ENCODE assay signal across 26 mouse cellular contexts in the genomic region with DNA sequence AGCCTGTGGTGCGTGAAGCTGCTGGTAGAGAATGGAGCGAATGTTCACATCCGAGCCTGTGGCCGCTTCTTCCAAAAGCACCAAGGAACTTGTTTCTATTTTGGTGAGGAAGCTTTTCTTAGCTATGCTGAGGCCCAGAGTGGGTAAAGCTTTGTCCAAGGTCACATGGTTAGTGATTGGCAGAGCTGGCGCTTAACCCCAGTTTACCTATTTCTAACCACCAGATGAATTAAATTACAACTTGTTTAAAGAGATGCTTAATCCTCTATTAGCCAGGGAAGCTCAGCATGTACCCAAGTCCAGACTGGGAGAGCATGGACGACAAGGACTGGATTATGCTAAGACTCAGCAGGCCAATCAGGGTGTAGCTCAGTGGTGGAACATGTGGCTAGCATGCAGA. TPM values are rescaled to one million over a fixed set of nuclear protein-coding genes. Genes with fewer than 3 reads are reported as not detected.
A peak's percentile ranks its signal among the peaks of the same experiment; 100 is the strongest.
DNase-seq lines count a peak whose midpoint lies in the region; ATAC-seq and TF ChIP-seq lines count a peak whose summit lies in the region.
"Had no signal": no experiment of that assay in that cellular context is flagged by ENCODE, and none has a peak within 500 bp of the region (broad histone marks: within the 10 kb centered on the region; RNA-seq: fewer than 3 reads in every experiment).

No protein-coding gene starts in this region.

- no peak for ATAC-seq in heart, embryonic 12.5 days (ENCODE audit: insufficient number of reproducible peaks, low FRiP score)
- ATAC-seq: forebrain, embryonic 14.5 days; intestine, embryonic 16.5 days; midbrain, embryonic 15.5 days had no signal

- 0 out of 2 replicates have a peak, but pooled peaks cover 4% of the 10 kb centered on the region for H3K4me1 ChIP-seq in heart, embryonic 12.5 days (replicated peaks)
- peaks cover 3% of the 10 kb centered on the region; the same call in 1 of the 2 replicates for H3K4me1 ChIP-seq in kidney, adult 2 months (ENCODE audit: control insufficient read depth, insufficient read depth, low read length)
- peaks cover 0 to 2% of the 10 kb centered on the region in 2 experiments; a peak in 1 of 4 replicates for H3K4me1 ChIP-seq in ES-E14 (ENCODE audit: control insufficient read depth in 2 of 2, insufficient read depth in 2 of 2, low read length in 2 of 2, poor library complexity in 1 of 2)
- H3K4me1 ChIP-seq: embryonic facial prominence, embryonic 12.5 days; hindbrain, embryonic 13.5 days; limb, embryonic 12.5 days; lung, embryonic 15.5 days; midbrain, embryonic 15.5 days; neural tube, embryonic 15.5 days had no signal

- in situ Hi-C loops in ES-E14 (cut with MboI; ENCODE audit: low sequenced_read_pairs in 2 of 2, unreplicated experiment in 2 of 2), result no loop called here

- no peak for TF ChIP-seq CTCF in kidney, adult 2 months (conservative IDR thresholded peaks at IDR 0.05; ENCODE audit: insufficient read depth, insufficient read length, low read depth, low read length)

- no peak overlapping the region for H3K4me3 ChIP-seq in heart, embryonic 12.5 days
- H3K4me3 ChIP-seq in kidney, adult 2 months (ENCODE audit: insufficient read depth, low read depth, low read length), result no peak overlapping the region
- no peak overlapping the region for H3K4me3 ChIP-seq in ES-E14 (ENCODE audit: insufficient read depth in 1 of 2, low read depth in 1 of 2, low read length in 2 of 2, poor library complexity in 1 of 2, severe bottlenecking in 1 of 2)
- H3K4me3 ChIP-seq: embryonic facial prominence, embryonic 12.5 days; hindbrain, embryonic 13.5 days; kidney, embryonic 15.5 days; left cerebral cortex, adult 2 months; limb, embryonic 12.5 days; lung, embryonic 15.5 days; midbrain, embryonic 10.5 days; midbrain, embryonic 15.5 days; neural tube, embryonic 15.5 days had no signal

- peak; percentile 24 for DNase-seq in gastrocnemius, adult 18-20 months (ENCODE audit: low spot score)
- no peak for DNase-seq in gastrocnemius, adult 8-10 months (ENCODE audit: low spot score in 2 of 2)
- no peak for DNase-seq in heart, postnatal 14 days
- peak; percentile 53 for DNase-seq in kidney, adult 2 months
- no peak for DNase-seq in kidney, postnatal 14 days
- no peak for DNase-seq in ES-E14 (ENCODE audit: low read depth, low spot score)
- DNase-seq: adrenal gland, postnatal 14 days; cerebellum, adult 11 months; cerebellum, adult 9-10 months; embryo, embryonic 11 days; gastrocnemius, postnatal 14 days; retina, postnatal 1 day; right cerebral cortex, postnatal 14 days; thymus, postnatal 4 days had no signal

- intact Hi-C loops in heart, postnatal 14 days (cut with DNase I), result no loop called here

- WGBS in heart, embryonic 12.5 days, result 62% methylated on average over 6 of the region's 6 CpGs
- WGBS in kidney, adult 2 months, result 49% methylated on average over 6 of the region's 6 CpGs

- no peak for TF ChIP-seq POLR2A in kidney, adult 2 months (IDR thresholded peaks at IDR 0.05; ENCODE audit: low read depth, low read length)

- H3K27me3 ChIP-seq in heart, embryonic 12.5 days (replicated peaks), result no peaks in the 10 kb centered on the region
- H3K27me3 ChIP-seq in kidney, adult 2 months (replicated peaks; ENCODE audit: control insufficient read depth, insufficient read depth, low read length), result no peaks in the 10 kb centered on the region
- H3K27me3 ChIP-seq: embryonic facial prominence, embryonic 12.5 days; kidney, embryonic 15.5 days; limb, embryonic 12.5 days; lung, embryonic 15.5 days; midbrain, embryonic 15.5 days; neural tube, embryonic 15.5 days had no signal

- no peak overlapping the region; the same call in 1 of the 2 replicates for H3K27ac ChIP-seq in heart, embryonic 12.5 days (ENCODE audit: poor library complexity, severe bottlenecking)
- H3K27ac ChIP-seq in kidney, adult 2 months (ENCODE audit: insufficient read depth, low read depth, low read length), result peak overlapping the region; percentile 47; the same call in 1 of the 2 replicates
- H3K27ac ChIP-seq in ES-E14 (ENCODE audit: insufficient read depth, low read depth, low read length, poor library complexity, severe bottlenecking), result no peak overlapping the region
- H3K27ac ChIP-seq: embryonic facial prominence, embryonic 12.5 days; hindbrain, embryonic 13.5 days; kidney, embryonic 15.5 days; left cerebral cortex, adult 2 months; limb, embryonic 12.5 days; lung, embryonic 15.5 days; midbrain, embryonic 10.5 days; midbrain, embryonic 15.5 days; neural tube, embryonic 15.5 days had no signal

- H3K4me2 ChIP-seq in heart, embryonic 12.5 days, result peak overlapping the region; percentile 44
- H3K4me2 ChIP-seq: embryonic facial prominence, embryonic 12.5 days; hindbrain, embryonic 13.5 days; kidney, embryonic 15.5 days; limb, embryonic 12.5 days; lung, embryonic 15.5 days; midbrain, embryonic 15.5 days; neural tube, embryonic 15.5 days had no signal

- no peak overlapping the region for H3K9ac ChIP-seq in heart, embryonic 12.5 days
- H3K9ac ChIP-seq in ES-E14 (ENCODE audit: insufficient read depth, low read depth, low read length, poor library complexity, severe bottlenecking), result 0 out of 2 replicates have a peak overlapping the region, but pooled peaks have one; percentile 13
- H3K9ac ChIP-seq: embryonic facial prominence, embryonic 12.5 days; hindbrain, embryonic 13.5 days; kidney, embryonic 15.5 days; limb, embryonic 12.5 days; lung, embryonic 15.5 days; midbrain, embryonic 15.5 days; neural tube, embryonic 15.5 days had no signal

- H3K36me3 ChIP-seq in heart, embryonic 12.5 days, result no peaks in the 10 kb centered on the region
- H3K36me3 ChIP-seq in kidney, adult 2 months (ENCODE audit: control insufficient read depth, insufficient read depth, low read length), result no peaks in the 10 kb centered on the region
- H3K36me3 ChIP-seq in ES-E14 (ENCODE audit: control insufficient read depth, insufficient read depth, low read length, poor library complexity, severe bottlenecking), result no peaks in the 10 kb centered on the region
- H3K36me3 ChIP-seq: embryonic facial prominence, embryonic 12.5 days; kidney, embryonic 15.5 days; limb, embryonic 12.5 days; lung, embryonic 15.5 days; midbrain, embryonic 10.5 days had no signal

- H3K9me3 ChIP-seq in heart, embryonic 12.5 days (replicated peaks), result no peaks in the 10 kb centered on the region
- H3K9me3 ChIP-seq in ES-E14 (ENCODE audit: control insufficient read depth, insufficient read depth, low read depth, low read length), result no peaks in the 10 kb centered on the region
- H3K9me3 ChIP-seq: embryonic facial prominence, embryonic 12.5 days; hindbrain, embryonic 13.5 days; kidney, embryonic 15.5 days; limb, embryonic 12.5 days; lung, embryonic 15.5 days; midbrain, embryonic 10.5 days; midbrain, embryonic 15.5 days; neural tube, embryonic 15.5 days had no signal

TF ChIP-seq in ES-E14, 5 proteins besides CTCF, POLR2A, EP300 and RAD21:
- TF ChIP-seq ZC3H11A (IDR thresholded peaks at IDR 0.05; ENCODE audit: borderline replicate concordance, low read depth, low read length) (no peak), ZNF384 (IDR thresholded peaks at IDR 0.05; ENCODE audit: low read depth, low read length) (no peak)

RNA-seq across cellular contexts. Expression of gene Trpv2, which starts 8.7 kb away (rescaled TPM):
- total RNA-seq in gastrocnemius, adult 18-20 months (2021), result 1 to 10 TPM in 1 of 2 experiments, under 1 TPM in 1; 0.87 to 2.1 TPM
- 1 to 10 TPM in 2 of 4 experiments, under 1 TPM in 2; 0.46 to 1.3 (median 0.95) TPM for total RNA-seq in gastrocnemius, adult 8-10 months (2022)
- 4.3 and 4.6 TPM in 2 replicates for polyA plus RNA-seq in heart, embryonic 12.5 days (2016; fragmentation: Nextera tagmentation; extraction: Ambion mirVana)
- 1 to 10 TPM; 3.4 to 4.5 TPM for total RNA-seq in heart, postnatal 14 days (2021)
- 2.6 and 4.1 TPM in 2 replicates for polyA plus RNA-seq in kidney, adult 2 months (2012; rRNA removed)
- total RNA-seq in ES-E14 (2012; rRNA removed), result 9.8 and 13.4 TPM in 2 replicates

RNA-seq across cellular contexts. Expression of gene Ubb, which starts 32.1 kb away (rescaled TPM):
- total RNA-seq in gastrocnemius, adult 18-20 months (2021), result 100 to 1,000 TPM; 919 to 954 TPM
- total RNA-seq in gastrocnemius, adult 8-10 months (2022), result 100 to 1,000 TPM; 864 to 966 (median 933) TPM
- polyA plus RNA-seq in heart, embryonic 12.5 days (2016; fragmentation: Nextera tagmentation; extraction: Ambion mirVana), result 2,594 and 2,627 TPM in 2 replicates
- total RNA-seq in heart, postnatal 14 days (2021), result 100 to 1,000 TPM; 658 to 665 TPM
- polyA plus RNA-seq in kidney, adult 2 months (2012; rRNA removed), result 1,891 and 2,089 TPM in 2 replicates
- 1,350 and 1,664 TPM in 2 replicates for total RNA-seq in ES-E14 (2012; rRNA removed)

RNA-seq across cellular contexts. Expression of gene Cenpv, which starts 44.0 kb away (rescaled TPM):
- total RNA-seq in gastrocnemius, adult 18-20 months (2021), result 10 to 100 TPM; 16.5 to 19.5 TPM
- total RNA-seq in gastrocnemius, adult 8-10 months (2022), result 10 to 100 TPM; 14.0 to 21.6 (median 17.8) TPM
- 19.7 and 22.1 TPM in 2 replicates for polyA plus RNA-seq in heart, embryonic 12.5 days (2016; fragmentation: Nextera tagmentation; extraction: Ambion mirVana)
- 10 to 100 TPM; 16.8 to 20.0 TPM for total RNA-seq in heart, postnatal 14 days (2021)
- 34.4 and 41.7 TPM in 2 replicates for polyA plus RNA-seq in kidney, adult 2 months (2012; rRNA removed)
- total RNA-seq in ES-E14 (2012; rRNA removed), result 66.5 and 68.0 TPM in 2 replicates

Comparison
In these comparisons a context has a peak if more than half of its experiments do, and no peak if none do; other contexts are left out.
1. DNase-seq: peak in gastrocnemius, adult 18-20 months (single experiment) and kidney, adult 2 months (single experiment); none in gastrocnemius, adult 8-10 months (0 of 2), heart, postnatal 14 days (0 of 2), kidney, postnatal 14 days (single experiment) and ES-E14 (single experiment).